ENCODE assay signal across 13 mouse cellular contexts in the genomic region with DNA sequence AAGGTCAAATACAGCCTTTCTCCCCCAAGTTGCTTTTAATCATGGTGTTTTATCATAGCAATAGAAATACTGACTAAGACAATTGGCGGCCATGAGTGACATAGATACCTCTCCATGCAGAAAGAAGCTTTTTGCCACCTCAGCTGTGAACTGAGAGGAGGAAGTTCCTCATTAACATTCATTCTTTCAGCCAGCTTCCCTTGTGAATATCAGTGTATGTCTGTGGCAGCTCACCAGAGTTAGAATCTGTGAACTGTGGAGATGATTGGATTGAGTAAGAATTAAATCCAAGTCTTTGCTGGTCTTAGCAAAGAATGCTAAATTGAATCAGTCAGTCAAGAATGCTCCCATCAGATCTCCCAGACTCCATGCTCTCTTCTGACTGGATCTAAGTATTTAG.
"Had no signal": no experiment of that assay in that cellular context is flagged by ENCODE, and none has a peak within 500 bp of the region (broad histone marks: within the 10 kb centered on the region; RNA-seq: fewer than 3 reads in every experiment).

No protein-coding gene starts in this region.

- H3K27ac ChIP-seq: midbrain, embryonic 10.5 days; midbrain, embryonic 12.5 days; midbrain, embryonic 15.5 days; neural tube, embryonic 12.5 days had no signal

- H3K36me3 ChIP-seq: midbrain, embryonic 10.5 days; midbrain, embryonic 12.5 days; midbrain, embryonic 15.5 days; neural tube, embryonic 12.5 days had no signal

- H3K4me1 ChIP-seq: midbrain, embryonic 10.5 days; midbrain, embryonic 12.5 days; midbrain, embryonic 15.5 days; neural tube, embryonic 12.5 days had no signal

- H3K4me3 ChIP-seq: midbrain, embryonic 10.5 days; midbrain, embryonic 12.5 days; midbrain, embryonic 15.5 days; neural tube, embryonic 12.5 days had no signal

- H3K27me3 ChIP-seq: midbrain, embryonic 12.5 days; midbrain, embryonic 15.5 days; neural tube, embryonic 12.5 days had no signal

- H3K9ac ChIP-seq: lung, embryonic 14.5 days; midbrain, embryonic 12.5 days; midbrain, embryonic 15.5 days; neural tube, embryonic 12.5 days had no signal

- DNase-seq: lung, adult 18-20 months; lung, embryonic 14.5 days; lung, postnatal 10 days; lung, postnatal 4 days; right cerebral cortex, postnatal 14 days; spleen, adult 18-20 months; thymus, adult 18-20 months; thymus, postnatal 14 days; thymus, postnatal 36 days had no signal

- H3K9me3 ChIP-seq: midbrain, embryonic 10.5 days; midbrain, embryonic 12.5 days; midbrain, embryonic 15.5 days; neural tube, embryonic 12.5 days had no signal

- ATAC-seq: midbrain, embryonic 15.5 days had no signal

- H3K4me2 ChIP-seq: lung, embryonic 14.5 days; midbrain, embryonic 12.5 days; midbrain, embryonic 15.5 days; neural tube, embryonic 12.5 days had no signal
